Comparison of ENCODE assay signal across 17 mouse cellular contexts in the genomic region with DNA sequence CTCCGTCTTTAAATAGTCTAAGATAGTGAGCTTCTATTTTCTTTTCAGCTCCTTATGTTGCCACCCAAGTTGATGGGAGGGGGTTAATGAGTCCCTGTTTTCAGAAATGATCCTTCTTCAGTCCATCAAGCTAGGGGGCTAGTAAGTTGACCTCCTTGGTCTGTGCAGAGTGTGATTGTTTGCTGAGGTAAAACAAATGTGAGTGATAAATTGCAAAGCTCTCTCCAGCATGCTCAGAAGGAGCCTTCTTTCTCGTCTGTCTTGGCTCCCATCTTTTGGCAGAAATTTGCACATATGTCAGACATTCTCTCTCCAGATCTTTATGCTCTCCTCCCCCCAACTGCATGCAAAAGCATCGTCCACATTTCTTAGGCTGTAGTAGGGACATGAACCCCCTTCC.
DNase-seq lines count a peak whose midpoint lies in the region; ATAC-seq and TF ChIP-seq lines count a peak whose summit lies in the region.
"Had no signal": no experiment of that assay in that cellular context is flagged by ENCODE, and none has a peak within 500 bp of the region (broad histone marks: within the 10 kb centered on the region; RNA-seq: fewer than 3 reads in every experiment).

No protein-coding gene starts in this region.

- H3K27me3 ChIP-seq in forebrain, embryonic 11.5 days (ENCODE audit: control insufficient read depth, insufficient read depth, low read length) = no peaks in the 10 kb centered on the region
- H3K27me3 ChIP-seq in forebrain, embryonic 10.5 days (ENCODE audit: poor library complexity, severe bottlenecking) = no peaks in the 10 kb centered on the region
- no peaks in the 10 kb centered on the region for H3K27me3 ChIP-seq in midbrain, embryonic 12.5 days
- H3K27me3 ChIP-seq in midbrain, embryonic 10.5 days (ENCODE audit: low read depth, poor library complexity, severe bottlenecking) = no peaks in the 10 kb centered on the region
- no peaks in the 10 kb centered on the region for H3K27me3 ChIP-seq in forebrain, postnatal 0 days (ENCODE audit: insufficient read depth, low read length)
- H3K27me3 ChIP-seq in kidney, adult 2 months (replicated peaks; ENCODE audit: control insufficient read depth, insufficient read depth, low read length) = no peaks in the 10 kb centered on the region

- TF ChIP-seq POLR2A in olfactory bulb, adult 2 months (IDR thresholded peaks at IDR 0.05; ENCODE audit: insufficient read depth, low read depth, low read length) = no peak
- TF ChIP-seq POLR2A in kidney, adult 2 months (IDR thresholded peaks at IDR 0.05; ENCODE audit: low read depth, low read length) = no peak

- WGBS in forebrain, embryonic 11.5 days = 46% methylated on average over 3 of the region's 3 CpGs
- WGBS in forebrain, embryonic 10.5 days = 63% methylated on average over 3 of the region's 3 CpGs
- 42% methylated on average over 3 of the region's 3 CpGs for WGBS in midbrain, embryonic 12.5 days
- WGBS in midbrain, embryonic 10.5 days = 61% methylated on average over 3 of the region's 3 CpGs
- 15% methylated on average over 3 of the region's 3 CpGs for WGBS in forebrain, postnatal 0 days
- WGBS in olfactory bulb, adult 2 months = 11% methylated on average over 3 of the region's 3 CpGs
- WGBS in kidney, adult 2 months = 23% methylated on average over 3 of the region's 3 CpGs

- H3K4me1 ChIP-seq in forebrain, embryonic 11.5 days (replicated peaks; ENCODE audit: control insufficient read depth, insufficient read depth, low read length) = peaks cover 3% of the 10 kb centered on the region; the same call in 1 of the 2 replicates
- H3K4me1 ChIP-seq in forebrain, embryonic 10.5 days = peaks cover 15% of the 10 kb centered on the region
- H3K4me1 ChIP-seq in midbrain, embryonic 12.5 days = peaks cover 13% of the 10 kb centered on the region
- peaks cover 7% of the 10 kb centered on the region for H3K4me1 ChIP-seq in midbrain, embryonic 10.5 days
- H3K4me1 ChIP-seq in forebrain, postnatal 0 days (ENCODE audit: insufficient read depth) = peaks cover 19% of the 10 kb centered on the region
- H3K4me1 ChIP-seq in olfactory bulb, adult 2 months (ENCODE audit: control insufficient read depth, insufficient read depth, low read length) = no peaks in the 10 kb centered on the region
- H3K4me1 ChIP-seq in kidney, adult 2 months (ENCODE audit: control insufficient read depth, insufficient read depth, low read length) = no peaks in the 10 kb centered on the region

- H3K4me2 ChIP-seq in forebrain, embryonic 11.5 days (ENCODE audit: low read depth, low read length, severe bottlenecking) = no peak overlapping the region
- H3K4me2 ChIP-seq in midbrain, embryonic 12.5 days (replicated peaks) = no peak overlapping the region
- H3K4me2 ChIP-seq in forebrain, postnatal 0 days (ENCODE audit: low read depth) = peak overlapping the region; percentile 21

- H3K4me3 ChIP-seq in forebrain, embryonic 11.5 days (ENCODE audit: low read depth, low read length) = no peak overlapping the region
- H3K4me3 ChIP-seq in forebrain, embryonic 10.5 days = no peak overlapping the region
- no peak overlapping the region for H3K4me3 ChIP-seq in midbrain, embryonic 12.5 days
- no peak overlapping the region for H3K4me3 ChIP-seq in midbrain, embryonic 10.5 days
- no peak overlapping the region for H3K4me3 ChIP-seq in forebrain, postnatal 0 days (ENCODE audit: low read depth, low read length)
- no peak overlapping the region for H3K4me3 ChIP-seq in olfactory bulb, adult 2 months (ENCODE audit: insufficient read depth, low read depth, low read length)
- H3K4me3 ChIP-seq in kidney, adult 2 months (ENCODE audit: insufficient read depth, low read depth, low read length) = no peak overlapping the region
- H3K4me3 ChIP-seq: heart, adult 2 months; myocyte had no signal

- peak; percentile 39; the same call in 1 of the 2 replicates for ATAC-seq in forebrain, embryonic 11.5 days (replicated peaks; ENCODE audit: low FRiP score)
- peak; percentile 23; the same call in 1 of the 2 replicates for ATAC-seq in midbrain, embryonic 12.5 days (ENCODE audit: low FRiP score, low read depth)
- peak; percentile 63 for ATAC-seq in forebrain, postnatal 0 days

- DNase-seq in forebrain, embryonic 11.5 days (ENCODE audit: low spot score) = no peak
- no peak for DNase-seq in forebrain, embryonic 10.5 days (ENCODE audit: extremely low spot score, low spot score)
- DNase-seq in midbrain, embryonic 10.5 days (ENCODE audit: low spot score) = no peak
- DNase-seq in forebrain, postnatal 0 days = peak; percentile 81
- DNase-seq in kidney, adult 2 months = no peak
- DNase-seq in ovary, adult 18-20 months (ENCODE audit: low spot score) = no peak
- DNase-seq: cerebellum, adult 8-10 months; gastrocnemius, postnatal 10 days; heart, adult 2 months; kidney, adult 9 months; liver; lung, adult 18-20 months; thymus, adult 18-20 months had no signal

- no peak overlapping the region for H3K27ac ChIP-seq in forebrain, embryonic 11.5 days (ENCODE audit: low read depth, low read length)
- no peak overlapping the region for H3K27ac ChIP-seq in forebrain, embryonic 10.5 days
- H3K27ac ChIP-seq in midbrain, embryonic 12.5 days (replicated peaks) = 0 out of 2 replicates have a peak overlapping the region, but pooled peaks have one; percentile 6
- no peak overlapping the region for H3K27ac ChIP-seq in midbrain, embryonic 10.5 days (replicated peaks)
- peak overlapping the region; percentile 73 for H3K27ac ChIP-seq in forebrain, postnatal 0 days (ENCODE audit: low read depth, low read length)
- peak overlapping the region; percentile 60; the same call in 1 of the 2 replicates for H3K27ac ChIP-seq in olfactory bulb, adult 2 months (ENCODE audit: insufficient read depth, low read depth, low read length)
- H3K27ac ChIP-seq in kidney, adult 2 months (ENCODE audit: insufficient read depth, low read depth, low read length) = no peak overlapping the region
- H3K27ac ChIP-seq: heart, adult 2 months; macrophage had no signal

- TF ChIP-seq CTCF in forebrain, postnatal 0 days (IDR thresholded peaks at IDR 0.05; ENCODE audit: low read depth) = no peak
- no peak for TF ChIP-seq CTCF in olfactory bulb, adult 2 months (IDR thresholded peaks at IDR 0.05; ENCODE audit: insufficient read depth, low read depth, low read length)
- no peak for TF ChIP-seq CTCF in kidney, adult 2 months (conservative IDR thresholded peaks at IDR 0.05; ENCODE audit: insufficient read depth, insufficient read length, low read depth, low read length)

- no peak overlapping the region for H3K9ac ChIP-seq in forebrain, embryonic 11.5 days (ENCODE audit: low read length)
- no peak overlapping the region for H3K9ac ChIP-seq in midbrain, embryonic 12.5 days (replicated peaks)
- no peak overlapping the region for H3K9ac ChIP-seq in forebrain, postnatal 0 days

- H3K36me3 ChIP-seq in forebrain, embryonic 11.5 days (ENCODE audit: control insufficient read depth, insufficient read depth, low read length) = no peaks in the 10 kb centered on the region
- H3K36me3 ChIP-seq in forebrain, embryonic 10.5 days (replicated peaks) = no peaks in the 10 kb centered on the region
- H3K36me3 ChIP-seq in midbrain, embryonic 12.5 days = no peaks in the 10 kb centered on the region
- no peaks in the 10 kb centered on the region for H3K36me3 ChIP-seq in midbrain, embryonic 10.5 days
- H3K36me3 ChIP-seq in forebrain, postnatal 0 days (ENCODE audit: insufficient read depth) = no peaks in the 10 kb centered on the region
- no peaks in the 10 kb centered on the region for H3K36me3 ChIP-seq in kidney, adult 2 months (ENCODE audit: control insufficient read depth, insufficient read depth, low read length)

- no peaks in the 10 kb centered on the region for H3K9me3 ChIP-seq in forebrain, embryonic 11.5 days (ENCODE audit: control insufficient read depth, low read length)
- no peaks in the 10 kb centered on the region for H3K9me3 ChIP-seq in forebrain, embryonic 10.5 days
- H3K9me3 ChIP-seq in midbrain, embryonic 12.5 days = no peaks in the 10 kb centered on the region
- H3K9me3 ChIP-seq in midbrain, embryonic 10.5 days (replicated peaks) = no peaks in the 10 kb centered on the region
- no peaks in the 10 kb centered on the region for H3K9me3 ChIP-seq in forebrain, postnatal 0 days (ENCODE audit: low read length)

Comparison
In these comparisons a context has a peak if more than half of its experiments do, and no peak if none do; other contexts are left out.
1. H3K27ac ChIP-seq: peak in midbrain, embryonic 12.5 days (single experiment), forebrain, postnatal 0 days (single experiment) and olfactory bulb, adult 2 months (single experiment); none in forebrain, embryonic 11.5 days (single experiment), forebrain, embryonic 10.5 days (single experiment), midbrain, embryonic 10.5 days (single experiment) and kidney, adult 2 months (single experiment).
2. Peak in every context shown above with its lines, with median percentiles within 50 percentile points of each other: ATAC-seq.